Mouse (Mus musculus): ENCODE measurements around the gene Apoc3. TPM values are rescaled to one million over a fixed set of nuclear protein-coding genes. Genes with fewer than 3 reads are reported as not detected.

Apoc3 gene
- total and polyA plus RNA-seq, 3 experiments, result not detected

GRCm38 (mm10) chr9:46198461-46198860 is 37.0 kb downstream of the Apoc3 start:
- no peak overlapping the region for H3K9ac ChIP-seq (ENCODE audit: control insufficient read depth, low read depth, low read length, poor library complexity, severe bottlenecking)
- no peaks in the 10 kb centered on the region for H3K27me3 ChIP-seq (ENCODE audit: control insufficient read depth in 1 of 2, insufficient read depth in 2 of 2, low read length in 2 of 2)
- H3K4me1 ChIP-seq (ENCODE audit: control insufficient read depth in 1 of 2, insufficient read depth in 2 of 2, low read length in 2 of 2), result no peaks in the 10 kb centered on the region
- TF ChIP-seq ELF1 (IDR thresholded peaks at IDR 0.05; ENCODE audit: low read depth, low read length) (no peak), NELFE (IDR thresholded peaks at IDR 0.05; ENCODE audit: low read depth, low read length) (no peak), ZKSCAN1 (IDR thresholded peaks at IDR 0.05; ENCODE audit: low read depth, low read length) (no peak), CTCF (IDR thresholded peaks at IDR 0.05 in 2 of 3, conservative IDR thresholded peaks at IDR 0.05 in 1 of 3; ENCODE audit: control insufficient read depth in 1 of 3, insufficient read depth in 1 of 3, low read depth in 2 of 3, low read length in 3 of 3, poor library complexity in 1 of 3, severe bottlenecking in 1 of 3) (no peak), ETS1 (IDR thresholded peaks at IDR 0.05; ENCODE audit: low read depth, low read length) (no peak), POLR2A (IDR thresholded peaks at IDR 0.05; ENCODE audit: control insufficient read depth in 1 of 2, insufficient read depth in 1 of 2, low read depth in 1 of 2, low read length in 2 of 2, poor library complexity in 1 of 2) (no peak), MAX (IDR thresholded peaks at IDR 0.05; ENCODE audit: low read length) (no peak), MXI1 (IDR thresholded peaks at IDR 0.05; ENCODE audit: low read depth, low read length) (no peak), SIN3A (IDR thresholded peaks at IDR 0.05; ENCODE audit: low read length) (no peak), E2F4 (IDR thresholded peaks at IDR 0.05; ENCODE audit: borderline replicate concordance, low read depth, low read length) (no peak), TCF12 (IDR thresholded peaks at IDR 0.05; ENCODE audit: low read depth, low read length) (no peak), SMC3 (IDR thresholded peaks at IDR 0.05; ENCODE audit: low read depth, low read length) (no peak), UBTF (IDR thresholded peaks at IDR 0.05; ENCODE audit: borderline replicate concordance, insufficient read depth, low read depth, low read length) (no peak), MAZ (IDR thresholded peaks at IDR 0.05; ENCODE audit: low read depth, low read length) (no peak), POLR2AphosphoS2 (IDR thresholded peaks at IDR 0.05; ENCODE audit: low read length) (no peak), EP300 (IDR thresholded peaks at IDR 0.05; ENCODE audit: low read depth in 1 of 2, low read length in 2 of 2) (no peak), BHLHE40 (IDR thresholded peaks at IDR 0.05; ENCODE audit: borderline replicate concordance, low read depth, low read length) (no peak), JUND (IDR thresholded peaks at IDR 0.05; ENCODE audit: low read depth, low read length) (no peak)
- no peaks in the 10 kb centered on the region for H3K9me3 ChIP-seq (replicated peaks; ENCODE audit: insufficient read depth, low read length)
- H3K27ac ChIP-seq (ENCODE audit: control insufficient read depth, low read depth, low read length), result no peak overlapping the region
- no peak for DNase-seq (ENCODE audit: low read depth, low spot score)
- H3K36me3 ChIP-seq (ENCODE audit: control insufficient read depth in 1 of 2, insufficient read depth in 2 of 2, low read length in 2 of 2), result peaks cover 0 to 19% of the 10 kb centered on the region in 2 experiments; a peak in 2 of 4 replicates
- no peaks in the 10 kb centered on the region for H3K79me2 ChIP-seq (ENCODE audit: control insufficient read depth, insufficient read depth, low read length, poor library complexity)
- H3K4me3 ChIP-seq (ENCODE audit: control insufficient read depth in 1 of 2, insufficient read depth in 1 of 2, low read depth in 2 of 2, low read length in 2 of 2), result no peak overlapping the region

GRCm38 (mm10) chr9:46196699-46197169 is 38.7 kb downstream of the Apoc3 start:
- Histone ChIP-seq H3K27ac (ENCODE audit: control insufficient read depth, low read depth, low read length) (no peak overlapping the region), H3K4me1 (ENCODE audit: control insufficient read depth in 1 of 2, insufficient read depth in 2 of 2, low read length in 2 of 2) (no peaks in the 10 kb centered on the region), H3K36me3 (ENCODE audit: control insufficient read depth in 1 of 2, insufficient read depth in 2 of 2, low read length in 2 of 2) (peaks cover 0 to 19% of the 10 kb centered on the region in 2 experiments; a peak in 2 of 4 replicates), H3K9ac (ENCODE audit: control insufficient read depth, low read depth, low read length, poor library complexity, severe bottlenecking) (no peak overlapping the region), H3K9me3 (replicated peaks; ENCODE audit: insufficient read depth, low read length) (no peaks in the 10 kb centered on the region), H3K4me3 (ENCODE audit: control insufficient read depth in 1 of 2, insufficient read depth in 1 of 2, low read depth in 2 of 2, low read length in 2 of 2) (no peak overlapping the region), H3K79me2 (ENCODE audit: control insufficient read depth, insufficient read depth, low read length, poor library complexity) (no peaks in the 10 kb centered on the region), H3K27me3 (ENCODE audit: control insufficient read depth in 1 of 2, insufficient read depth in 2 of 2, low read length in 2 of 2) (no peaks in the 10 kb centered on the region)
- DNase-seq (ENCODE audit: low read depth, low spot score), result no peak
- TF ChIP-seq MXI1 (IDR thresholded peaks at IDR 0.05; ENCODE audit: low read depth, low read length) (no peak), MAFK (IDR thresholded peaks at IDR 0.05; ENCODE audit: borderline replicate concordance, low read depth, low read length) (no peak), CHD1 (IDR thresholded peaks at IDR 0.05; ENCODE audit: low read depth, low read length) (no peak), UBTF (IDR thresholded peaks at IDR 0.05; ENCODE audit: borderline replicate concordance, insufficient read depth, low read depth, low read length) (no peak), EP300 (IDR thresholded peaks at IDR 0.05; ENCODE audit: low read depth in 1 of 2, low read length in 2 of 2) (no peak), ZKSCAN1 (IDR thresholded peaks at IDR 0.05; ENCODE audit: low read depth, low read length) (no peak), POLR2AphosphoS2 (IDR thresholded peaks at IDR 0.05; ENCODE audit: low read length) (no peak), ETS1 (IDR thresholded peaks at IDR 0.05; ENCODE audit: low read depth, low read length) (no peak), ZNF384 (IDR thresholded peaks at IDR 0.05; ENCODE audit: low read depth, low read length) (no peak), CHD2 (IDR thresholded peaks at IDR 0.05; ENCODE audit: low read length) (no peak), RCOR1 (IDR thresholded peaks at IDR 0.05; ENCODE audit: low read depth, low read length) (no peak), BHLHE40 (IDR thresholded peaks at IDR 0.05; ENCODE audit: borderline replicate concordance, low read depth, low read length) (no peak), ELF1 (IDR thresholded peaks at IDR 0.05; ENCODE audit: low read depth, low read length) (no peak), MEF2A (IDR thresholded peaks at IDR 0.05; ENCODE audit: extremely low read depth, insufficient replicate concordance, low read depth, low read length, poor library complexity, severe bottlenecking) (no peak)
